Mouse (Mus musculus) brain, adult 2 months (tissue): ENCODE results near the gene A3galt2.

ENCODE experiments used
- DNase-seq: peaks from one replicate; pipeline ENCODE4 v3.0.0; 2011; ENCODE audit warnings: low read depth, low spot score

The A3galt2 gene

GRCm38 (mm10) chr4:128795596-128795995, 40.4 kb downstream of the A3galt2 start:
- no peak for DNase-seq

GRCm38 (mm10) chr4:128796788-128797187, 41.6 kb downstream of the A3galt2 start:
- DNase-seq = no peak

- DNase-seq = no peak
Measured at GRCm38 (mm10) chr4:128801675-128802465, 46.7 kb downstream of the A3galt2 start.

GRCm38 (mm10) chr4:128803569-128803968, 48.4 kb downstream of the A3galt2 start:
- DNase-seq = no peak

GRCm38 (mm10) chr4:128804426-128805149, 49.4 kb downstream of the A3galt2 start:
- DNase-seq = peak; percentile 46

- DNase-seq = peak; percentile 71
Measured at GRCm38 (mm10) chr4:128805150-128806042, 50.2 kb downstream of the A3galt2 start.

- DNase-seq = peak; percentile 54
Measured at GRCm38 (mm10) chr4:128806043-128806826, 51.1 kb downstream of the A3galt2 start, which contains the start of gene Zfp362. Zfp362 (minus strand) TSS chr4:128806045.

- DNase-seq = peak; percentile 84
Measured at GRCm38 (mm10) chr4:128806827-128807179, 51.6 kb downstream of the A3galt2 start.

- peak; percentile 98 for DNase-seq
Measured at GRCm38 (mm10) chr4:128811382-128812056, 56.4 kb downstream of the A3galt2 start.

- DNase-seq = no peak
Measured at GRCm38 (mm10) chr4:128817011-128817410, 61.8 kb downstream of the A3galt2 start.
